Mouse (Mus musculus): ENCODE data around the gene Pdia5.

- no peak for TF ChIP-seq CTCF (IDR thresholded peaks at IDR 0.05; ENCODE audit: control insufficient read depth, insufficient read depth, insufficient read length)
- no peak for TF ChIP-seq CEBPB (IDR thresholded peaks at IDR 0.05; ENCODE audit: low read depth)
- TF ChIP-seq MAX (IDR thresholded peaks at IDR 0.05): no peak
- TF ChIP-seq USF1 (IDR thresholded peaks at IDR 0.05; ENCODE audit: low read depth): no peak
- TF ChIP-seq MYOG (IDR thresholded peaks at IDR 0.05; ENCODE audit: control insufficient read depth, extremely low read depth, insufficient read length): no peak
- TF ChIP-seq FOSL1 (IDR thresholded peaks at IDR 0.05; ENCODE audit: insufficient read depth, low read length, poor library complexity, severe bottlenecking): no peak
- no peak for TF ChIP-seq MYOD1 (IDR thresholded peaks at IDR 0.05; ENCODE audit: control insufficient read depth, insufficient read length, low read depth)
Observed at GRCm38 (mm10) chr16:35362221-35362620, 128.5 kb downstream of the Pdia5 start.

All from C2C12 (cell line).